In the genomic region with DNA sequence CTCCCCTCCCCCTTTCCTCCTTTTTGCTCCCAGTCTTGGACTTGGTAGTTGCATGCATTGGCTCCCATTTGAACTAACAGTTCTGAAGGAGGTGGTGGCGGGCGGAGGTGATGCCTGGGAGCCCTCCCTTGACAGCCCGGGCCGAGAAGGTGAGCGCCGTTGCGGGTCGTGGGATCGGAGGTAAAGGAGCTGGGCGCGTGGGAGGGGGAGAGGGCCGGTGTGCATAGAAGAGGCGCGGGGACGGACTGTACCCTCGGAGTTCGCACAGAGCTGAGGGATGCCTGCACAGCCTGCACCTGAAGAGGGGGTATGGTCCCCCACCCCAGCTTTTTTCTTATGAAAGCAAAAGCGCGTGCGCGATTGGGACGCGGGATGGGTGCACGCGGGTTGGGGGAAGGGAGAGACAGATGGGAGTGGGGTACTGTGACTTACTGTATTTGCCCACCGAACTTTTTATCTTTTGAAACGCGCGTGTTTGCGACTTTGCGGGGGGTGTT, we compare ENCODE assay signal across 8 mouse cellular contexts. TPM values are rescaled to one million over a fixed set of nuclear protein-coding genes. Genes with fewer than 3 reads are reported as not detected.
DNase-seq lines count a peak whose midpoint lies in the region; ATAC-seq and TF ChIP-seq lines count a peak whose summit lies in the region.

No protein-coding gene starts in this region.

- peak overlapping the region; percentile 99 for H3K9ac ChIP-seq in liver, adult 2 months (ENCODE audit: low read depth, low read length)

- H3K27ac ChIP-seq in embryonic facial prominence, embryonic 10.5 days (replicated peaks): peak overlapping the region; percentile 90
- H3K27ac ChIP-seq in hindbrain, embryonic 10.5 days: peak overlapping the region; percentile 93
- H3K27ac ChIP-seq in liver, adult 2 months (replicated peaks; ENCODE audit: insufficient read depth, low read depth, low read length): peak overlapping the region; percentile 90

- H3K4me2 ChIP-seq in myocyte (ENCODE audit: low read depth): peak overlapping the region; percentile 80

- no peak for TF ChIP-seq CTCF in liver, adult 2 months (IDR thresholded peaks at IDR 0.05; ENCODE audit: low read depth, low read length)

- no peak for TF ChIP-seq POLR2A in liver, adult 2 months (IDR thresholded peaks at IDR 0.05; ENCODE audit: extremely low read depth, insufficient read depth, low read length)
- TF ChIP-seq POLR2A in myocyte (IDR thresholded peaks at IDR 0.05; ENCODE audit: insufficient read length, low read depth): no peak

- H3K79me2 ChIP-seq in liver, adult 2 months (ENCODE audit: control insufficient read depth, insufficient read depth, low read length): peaks cover 20% of the 10 kb centered on the region
- H3K79me2 ChIP-seq in myocyte (ENCODE audit: control insufficient read depth, insufficient read depth): peaks cover 41% of the 10 kb centered on the region

- 14% methylated on average over 31 of the region's 31 CpGs for WGBS in embryonic facial prominence, embryonic 10.5 days
- 19% methylated on average over 31 of the region's 31 CpGs for WGBS in hindbrain, embryonic 10.5 days
- under 1% methylated on average over 29 of the region's 31 CpGs for WGBS in liver, adult 2 months

- peaks cover 10% of the 10 kb centered on the region; the same call in 1 of the 2 replicates for H3K4me1 ChIP-seq in embryonic facial prominence, embryonic 10.5 days
- H3K4me1 ChIP-seq in hindbrain, embryonic 10.5 days (replicated peaks): peaks cover 14% of the 10 kb centered on the region
- H3K4me1 ChIP-seq in liver, adult 2 months (ENCODE audit: control insufficient read depth, insufficient read depth, low read length): peaks cover 3% of the 10 kb centered on the region

- peaks cover 49% of the 10 kb centered on the region for H3K36me3 ChIP-seq in embryonic facial prominence, embryonic 10.5 days (replicated peaks)
- peaks cover 49% of the 10 kb centered on the region for H3K36me3 ChIP-seq in hindbrain, embryonic 10.5 days
- H3K36me3 ChIP-seq in liver, adult 2 months (ENCODE audit: control insufficient read depth, insufficient read depth, low read length): peaks cover 11% of the 10 kb centered on the region
- H3K36me3 ChIP-seq in myocyte (ENCODE audit: control insufficient read depth, insufficient read depth): peaks cover 3% of the 10 kb centered on the region

- H3K27me3 ChIP-seq in embryonic facial prominence, embryonic 10.5 days (replicated peaks; ENCODE audit: low read depth, poor library complexity, severe bottlenecking): no peaks in the 10 kb centered on the region
- H3K27me3 ChIP-seq in hindbrain, embryonic 10.5 days (ENCODE audit: insufficient read depth, poor library complexity, severe bottlenecking): no peaks in the 10 kb centered on the region
- no peaks in the 10 kb centered on the region for H3K27me3 ChIP-seq in liver, adult 2 months (ENCODE audit: control insufficient read depth, insufficient read depth, low read length)
- no peaks in the 10 kb centered on the region for H3K27me3 ChIP-seq in myocyte (ENCODE audit: control insufficient read depth, insufficient read depth, insufficient read length)

- H3K9me3 ChIP-seq in embryonic facial prominence, embryonic 10.5 days: no peaks in the 10 kb centered on the region; the same call in 1 of the 2 replicates
- no peaks in the 10 kb centered on the region for H3K9me3 ChIP-seq in hindbrain, embryonic 10.5 days

- peak overlapping the region; percentile 20 for H3ac ChIP-seq in myocyte (ENCODE audit: control insufficient read depth, insufficient read length)

- ATAC-seq in CD4-positive, CD25-positive, alpha-beta regulatory T cell, adult 4 months: peak; percentile 4

- H3K4me3 ChIP-seq in embryonic facial prominence, embryonic 10.5 days: peak overlapping the region; percentile 71
- H3K4me3 ChIP-seq in hindbrain, embryonic 10.5 days: peak overlapping the region; percentile 67
- H3K4me3 ChIP-seq in liver, adult 2 months (ENCODE audit: insufficient read depth, low read depth, low read length): peak overlapping the region; percentile 100
- H3K4me3 ChIP-seq in myocyte: peak overlapping the region; percentile 77

- peak; percentile 48 for DNase-seq in cerebellum, adult 11 months
- DNase-seq in cerebellum, postnatal 36 days: no peak
- DNase-seq in embryonic facial prominence, embryonic 10.5 days (ENCODE audit: low spot score): peak; percentile 50
- no peak for DNase-seq in hindbrain, embryonic 10.5 days (ENCODE audit: low spot score)
- DNase-seq in liver, adult 2 months (ENCODE audit: extremely low read depth, low read depth, low spot score): no peak
- DNase-seq in thymus, postnatal 4 days: peak; percentile 73

TF ChIP-seq in myocyte, 11 proteins besides CTCF, POLR2A, EP300 and RAD21:
- no peak for TF ChIP-seq CEBPB (IDR thresholded peaks at IDR 0.05; ENCODE audit: insufficient read depth, poor library complexity, severe bottlenecking)
- no peak for TF ChIP-seq MAX (IDR thresholded peaks at IDR 0.05; ENCODE audit: low read depth)
- TF ChIP-seq E2F4 (IDR thresholded peaks at IDR 0.05; ENCODE audit: insufficient read depth): no peak
- no peak for TF ChIP-seq USF1 (IDR thresholded peaks at IDR 0.05; ENCODE audit: low read depth)
- TF ChIP-seq MYOD1 (IDR thresholded peaks at IDR 0.05; ENCODE audit: control insufficient read depth in 1 of 3, insufficient read length in 2 of 3, low read depth in 2 of 3): no peak
- no peak for TF ChIP-seq MYOG (IDR thresholded peaks at IDR 0.05; ENCODE audit: control insufficient read depth in 1 of 3, insufficient read depth in 1 of 3, insufficient read length in 2 of 3, low read depth in 2 of 3)
- no peak for TF ChIP-seq REST (IDR thresholded peaks at IDR 0.05; ENCODE audit: insufficient read depth, insufficient read length)
- no peak for TF ChIP-seq SRF (IDR thresholded peaks at IDR 0.05; ENCODE audit: control insufficient read depth, insufficient read length, low read depth)
- TF ChIP-seq TCF3 (IDR thresholded peaks at IDR 0.05; ENCODE audit: insufficient read length, low read depth): no peak
- TF ChIP-seq TCF12 (IDR thresholded peaks at IDR 0.05; ENCODE audit: insufficient read depth, poor library complexity, severe bottlenecking): no peak
- TF ChIP-seq POLR2AphosphoS2 (IDR thresholded peaks at IDR 0.05; ENCODE audit: insufficient read length, low read depth): no peak

RNA-seq across cellular contexts. Expression of gene Ndufb11, which starts 0.5 kb away (rescaled TPM):
- 100 to 1,000 TPM; 218 to 246 TPM for polyA plus RNA-seq in CD4-positive, CD25-positive, alpha-beta regulatory T cell, adult 4 months (2017; shearing (Covaris generic))
- polyA plus RNA-seq in embryonic facial prominence, embryonic 10.5 days (2016; fragmentation: Nextera tagmentation; extraction: Ambion mirVana): 174 and 176 TPM in 2 replicates
- polyA plus RNA-seq in hindbrain, embryonic 10.5 days (2016; fragmentation: Nextera tagmentation; extraction: Ambion mirVana): 186 and 210 TPM in 2 replicates
- 294 and 308 TPM in 2 replicates for total RNA-seq in liver, adult 2 months (2014; rRNA removed)
- polyA plus RNA-seq in liver, adult 2 months (2012; rRNA removed): 199 and 207 TPM in 2 replicates
- 367 TPM for polyA plus RNA-seq in myocyte (2012; fragmentation: generic; extraction: Trizol)

RNA-seq across cellular contexts. Expression of gene Rbm10, which starts 0.6 kb away (rescaled TPM):
- polyA plus RNA-seq in CD4-positive, CD25-positive, alpha-beta regulatory T cell, adult 4 months (2017; shearing (Covaris generic)): 10 to 100 TPM; 37.6 to 61.7 TPM
- polyA plus RNA-seq in embryonic facial prominence, embryonic 10.5 days (2016; fragmentation: Nextera tagmentation; extraction: Ambion mirVana): 112 and 113 TPM in 2 replicates
- polyA plus RNA-seq in hindbrain, embryonic 10.5 days (2016; fragmentation: Nextera tagmentation; extraction: Ambion mirVana): 89.3 and 103 TPM in 2 replicates
- total RNA-seq in liver, adult 2 months (2014; rRNA removed): 12.3 and 14.0 TPM in 2 replicates
- 23.9 and 32.9 TPM in 2 replicates for polyA plus RNA-seq in liver, adult 2 months (2012; rRNA removed)
- polyA plus RNA-seq in myocyte (2012; fragmentation: generic; extraction: Trizol): 38.1 TPM

RNA-seq across cellular contexts. Expression of gene Uba1, which starts 40.2 kb away (rescaled TPM):
- 100 to 1,000 TPM; 112 to 149 TPM for polyA plus RNA-seq in CD4-positive, CD25-positive, alpha-beta regulatory T cell, adult 4 months (2017; shearing (Covaris generic))
- 242 and 244 TPM in 2 replicates for polyA plus RNA-seq in embryonic facial prominence, embryonic 10.5 days (2016; fragmentation: Nextera tagmentation; extraction: Ambion mirVana)
- 261 and 307 TPM in 2 replicates for polyA plus RNA-seq in hindbrain, embryonic 10.5 days (2016; fragmentation: Nextera tagmentation; extraction: Ambion mirVana)
- total RNA-seq in liver, adult 2 months (2014; rRNA removed): 69.8 and 90.9 TPM in 2 replicates
- 162 and 181 TPM in 2 replicates for polyA plus RNA-seq in liver, adult 2 months (2012; rRNA removed)
- 353 TPM for polyA plus RNA-seq in myocyte (2012; fragmentation: generic; extraction: Trizol)

Comparison
In these comparisons a context has a peak if more than half of its experiments do, and no peak if none do; other contexts are left out.
1. DNase-seq: peak in cerebellum, adult 11 months (single experiment), embryonic facial prominence, embryonic 10.5 days (single experiment) and thymus, postnatal 4 days (single experiment); none in cerebellum, postnatal 36 days (0 of 2), hindbrain, embryonic 10.5 days (single experiment) and liver, adult 2 months (single experiment).
2. Peak in every context shown above with its lines, with median percentiles within 50 percentile points of each other: H3K27ac ChIP-seq and H3K4me3 ChIP-seq.